Mouse (Mus musculus): ENCODE results near the gene Gm4131. TPM values are rescaled to one million over a fixed set of nuclear protein-coding genes. Genes with fewer than 3 reads are reported as not detected.
"Not testable (repeated sequence)": the region's sequence is repeated elsewhere in the genome, so short reads cannot be mapped to it uniquely, and the experiment has no call there.

Gene Gm4131
- polyA plus RNA-seq (2016; fragmentation: Nextera tagmentation; extraction: Ambion mirVana) = not detected in 2 replicates

- WGBS (ENCODE audit: insufficient replicate concordance) = 74% methylated on average over 9 of the region's 9 CpGs
- not testable (repeated sequence) for H3K27me3 ChIP-seq (replicated peaks); H3K9ac ChIP-seq; H3K4me3 ChIP-seq; H3K4me2 ChIP-seq; H3K4me1 ChIP-seq; H3K9me3 ChIP-seq (replicated peaks); H3K27ac ChIP-seq; H3K36me3 ChIP-seq; ATAC-seq
These were observed at the start of gene Gm4131 for GRCm38 (mm10) chr14:62566821-62567220. TSS of gene Gm4131 (minus strand) at chr14:62566921.

GRCm38 (mm10) chr14:62609904-62610303 lies 43.2 kb upstream of the Gm4131 start:
- H3K4me2 ChIP-seq = no peak overlapping the region
- no peaks in the 10 kb centered on the region for H3K4me1 ChIP-seq
- H3K27me3 ChIP-seq (replicated peaks) = no peaks in the 10 kb centered on the region
- no peaks in the 10 kb centered on the region for H3K9me3 ChIP-seq (replicated peaks)
- ATAC-seq = no peak
- WGBS (ENCODE audit: insufficient replicate concordance) = 65% methylated on average over 3 of the region's 3 CpGs
- no peak overlapping the region for H3K4me3 ChIP-seq
- no peak overlapping the region for H3K9ac ChIP-seq
- H3K27ac ChIP-seq = no peak overlapping the region
- no peaks in the 10 kb centered on the region for H3K36me3 ChIP-seq

- WGBS (ENCODE audit: insufficient replicate concordance) = 59% methylated on average over 8 of the region's 8 CpGs
- H3K27ac ChIP-seq = no peak overlapping the region
- no peak for ATAC-seq
- no peaks in the 10 kb centered on the region for H3K4me1 ChIP-seq
- no peaks in the 10 kb centered on the region for H3K36me3 ChIP-seq
- H3K4me2 ChIP-seq = no peak overlapping the region
- no peaks in the 10 kb centered on the region for H3K27me3 ChIP-seq (replicated peaks)
- H3K9ac ChIP-seq = no peak overlapping the region
- H3K9me3 ChIP-seq (replicated peaks) = no peaks in the 10 kb centered on the region
- H3K4me3 ChIP-seq = no peak overlapping the region
These were observed 41.1 kb upstream of the Gm4131 start for GRCm38 (mm10) chr14:62607791-62608196.

GRCm38 (mm10) chr14:62602869-62603268 lies 36.1 kb upstream of the Gm4131 start:
- Histone ChIP-seq H3K4me3 (no peak overlapping the region), H3K4me1 (no peaks in the 10 kb centered on the region), H3K36me3 (no peaks in the 10 kb centered on the region), H3K4me2 (no peak overlapping the region), H3K27ac (no peak overlapping the region), H3K9ac (no peak overlapping the region), H3K27me3 (replicated peaks) (no peaks in the 10 kb centered on the region), H3K9me3 (replicated peaks) (no peaks in the 10 kb centered on the region)
- no peak for ATAC-seq
- 67% methylated on average over 1 of the region's 1 CpGs for WGBS (ENCODE audit: insufficient replicate concordance)

GRCm38 (mm10) chr14:62602271-62602670 lies 35.5 kb upstream of the Gm4131 start:
- Histone ChIP-seq H3K27me3 (replicated peaks) (no peaks in the 10 kb centered on the region), H3K27ac (no peak overlapping the region), H3K36me3 (no peaks in the 10 kb centered on the region), H3K9ac (no peak overlapping the region), H3K9me3 (replicated peaks) (no peaks in the 10 kb centered on the region), H3K4me2 (no peak overlapping the region), H3K4me3 (no peak overlapping the region), H3K4me1 (no peaks in the 10 kb centered on the region)
- ATAC-seq = no peak
- WGBS (ENCODE audit: insufficient replicate concordance) = 61% methylated on average over 1 of the region's 1 CpGs

GRCm38 (mm10) chr14:62600109-62600522 lies 33.4 kb upstream of the Gm4131 start:
- Histone ChIP-seq H3K27ac (no peak overlapping the region), H3K27me3 (replicated peaks) (no peaks in the 10 kb centered on the region), H3K4me1 (no peaks in the 10 kb centered on the region), H3K9ac (no peak overlapping the region), H3K9me3 (replicated peaks) (no peaks in the 10 kb centered on the region), H3K4me2 (no peak overlapping the region), H3K4me3 (no peak overlapping the region), H3K36me3 (no peaks in the 10 kb centered on the region)
- WGBS (ENCODE audit: insufficient replicate concordance) = 73% methylated on average over 6 of the region's 6 CpGs
- no peak for ATAC-seq

GRCm38 (mm10) chr14:62585338-62585737 lies 18.6 kb upstream of the Gm4131 start:
- H3K4me2 ChIP-seq = no peak overlapping the region
- no peaks in the 10 kb centered on the region for H3K4me1 ChIP-seq
- H3K4me3 ChIP-seq = no peak overlapping the region
- no peak overlapping the region for H3K27ac ChIP-seq
- 54% methylated on average over 3 of the region's 3 CpGs for WGBS (ENCODE audit: insufficient replicate concordance)
- H3K36me3 ChIP-seq = no peaks in the 10 kb centered on the region
- no peak overlapping the region for H3K9ac ChIP-seq
- ATAC-seq = no peak
- peaks cover 12% of the 10 kb centered on the region for H3K27me3 ChIP-seq (replicated peaks)
- no peaks in the 10 kb centered on the region for H3K9me3 ChIP-seq (replicated peaks)

- Histone ChIP-seq H3K27me3 (replicated peaks) (peaks cover 12% of the 10 kb centered on the region), H3K9me3 (replicated peaks) (no peaks in the 10 kb centered on the region), H3K4me1 (no peaks in the 10 kb centered on the region), H3K4me2 (no peak overlapping the region), H3K36me3 (no peaks in the 10 kb centered on the region), H3K27ac (no peak overlapping the region), H3K4me3 (no peak overlapping the region), H3K9ac (no peak overlapping the region)
- no peak for ATAC-seq
These were observed 17.9 kb upstream of the Gm4131 start for GRCm38 (mm10) chr14:62584637-62585036.

- no peak for ATAC-seq
- Histone ChIP-seq H3K4me3 (no peak overlapping the region), H3K9ac (no peak overlapping the region), H3K36me3 (no peaks in the 10 kb centered on the region), H3K4me1 (no peaks in the 10 kb centered on the region), H3K27ac (no peak overlapping the region), H3K9me3 (replicated peaks) (no peaks in the 10 kb centered on the region), H3K27me3 (replicated peaks) (peaks cover 6% of the 10 kb centered on the region; the same call in 1 of the 2 replicates), H3K4me2 (no peak overlapping the region)
- WGBS (ENCODE audit: insufficient replicate concordance) = 77% methylated on average over 9 of the region's 9 CpGs
These were observed 15.0 kb upstream of the Gm4131 start for GRCm38 (mm10) chr14:62581768-62582167.

GRCm38 (mm10) chr14:62580945-62581344 lies 14.2 kb upstream of the Gm4131 start:
- H3K27ac ChIP-seq = no peak overlapping the region
- H3K4me2 ChIP-seq = no peak overlapping the region
- WGBS (ENCODE audit: insufficient replicate concordance) = 70% methylated on average over 3 of the region's 3 CpGs
- no peak overlapping the region for H3K9ac ChIP-seq
- no peaks in the 10 kb centered on the region for H3K4me1 ChIP-seq
- ATAC-seq = 0 out of 2 replicates have a peak, but pooled peaks have one; percentile 27
- H3K36me3 ChIP-seq = no peaks in the 10 kb centered on the region
- no peak overlapping the region for H3K4me3 ChIP-seq
- H3K27me3 ChIP-seq (replicated peaks) = 0 out of 2 replicates have a peak, but pooled peaks cover 6% of the 10 kb centered on the region
- no peaks in the 10 kb centered on the region for H3K9me3 ChIP-seq (replicated peaks)

GRCm38 (mm10) chr14:62575862-62576261 lies 9.1 kb upstream of the Gm4131 start:
- H3K9ac ChIP-seq = no peak overlapping the region
- no peaks in the 10 kb centered on the region for H3K4me1 ChIP-seq
- WGBS (ENCODE audit: insufficient replicate concordance) = 54% methylated on average over 8 of the region's 8 CpGs
- H3K4me2 ChIP-seq = no peak overlapping the region
- H3K9me3 ChIP-seq (replicated peaks) = no peaks in the 10 kb centered on the region
- H3K36me3 ChIP-seq = no peaks in the 10 kb centered on the region
- no peak overlapping the region for H3K27ac ChIP-seq
- no peak for ATAC-seq
- H3K4me3 ChIP-seq = no peak overlapping the region
- 0 out of 2 replicates have a peak, but pooled peaks cover 7% of the 10 kb centered on the region for H3K27me3 ChIP-seq (replicated peaks)

GRCm38 (mm10) chr14:62574906-62575305 lies 8.2 kb upstream of the Gm4131 start:
- H3K9ac ChIP-seq = no peak overlapping the region
- no peaks in the 10 kb centered on the region for H3K9me3 ChIP-seq (replicated peaks)
- no peaks in the 10 kb centered on the region for H3K36me3 ChIP-seq
- H3K4me2 ChIP-seq = no peak overlapping the region
- ATAC-seq = no peak
- H3K4me1 ChIP-seq = no peaks in the 10 kb centered on the region
- no peak overlapping the region for H3K4me3 ChIP-seq
- no peak overlapping the region for H3K27ac ChIP-seq
- H3K27me3 ChIP-seq (replicated peaks) = 0 out of 2 replicates have a peak, but pooled peaks cover 7% of the 10 kb centered on the region
- 61% methylated on average over 6 of the region's 6 CpGs for WGBS (ENCODE audit: insufficient replicate concordance)

GRCm38 (mm10) chr14:62573454-62573853 lies 6.7 kb upstream of the Gm4131 start:
- 6% methylated on average over 1 of the region's 3 CpGs for WGBS (ENCODE audit: insufficient replicate concordance)
- no peaks in the 10 kb centered on the region for H3K4me1 ChIP-seq
- H3K27ac ChIP-seq = no peak overlapping the region
- no peak overlapping the region for H3K4me2 ChIP-seq
- 0 out of 2 replicates have a peak, but pooled peaks cover 7% of the 10 kb centered on the region for H3K27me3 ChIP-seq (replicated peaks)
- H3K9me3 ChIP-seq (replicated peaks) = no peaks in the 10 kb centered on the region
- H3K4me3 ChIP-seq = no peak overlapping the region
- no peak for ATAC-seq
- H3K9ac ChIP-seq = no peak overlapping the region
- no peaks in the 10 kb centered on the region for H3K36me3 ChIP-seq
